Mouse (Mus musculus) G1E (cell line): ENCODE data around the gene Rhoc. TPM values are rescaled to one million over a fixed set of nuclear protein-coding genes. Genes with fewer than 3 reads are reported as not detected.
A peak's percentile ranks its signal among the peaks of the same experiment; 100 is the strongest.

Experiments
- ATAC-seq: 2 replicates; pipeline ENCODE4 v1.8.0; 2016; ENCODE audit warnings: mild to moderate bottlenecking; ENCODE audit not compliant: insufficient number of reproducible peaks, poor library complexity, low FRiP score, severe bottlenecking; ENCODE audit errors: extremely low read depth
- DNase-seq: peaks from one replicate; pipeline ENCODE4 v3.0.0; 2012; ENCODE audit warnings: low spot score
- H3K27me3 ChIP-seq: 2 replicates; pipeline ENCODE4 v1.6.1; 2012; ENCODE audit warnings: mild to moderate bottlenecking, low read length, inconsistent platforms; ENCODE audit not compliant: insufficient read depth
- H3K36me3 ChIP-seq: replicated peaks from 2 replicates; pipeline ENCODE3; 2012; ENCODE audit warnings: mild to moderate bottlenecking, inconsistent platforms
- H3K4me1 ChIP-seq: 2 replicates; pipeline ENCODE4 v1.6.1; 2012; ENCODE audit warnings: low read depth, low read length, inconsistent platforms, mixed read lengths; ENCODE audit not compliant: insufficient read depth
- H3K4me3 ChIP-seq: 2 replicates; pipeline ENCODE4 v1.5.1; 2012; ENCODE audit warnings: low read depth, mild to moderate bottlenecking, inconsistent platforms, low read length, moderate library complexity, mixed read lengths
- H3K9me3 ChIP-seq: replicated peaks from 2 replicates; pipeline ENCODE4 v1.6.1; 2012; ENCODE audit warnings: inconsistent platforms
- CTCF ChIP-seq: IDR thresholded peaks from 2 replicates; pipeline ENCODE4 v1.5.1; 2012; ENCODE audit warnings: low read depth, low read length, inconsistent platforms, mixed read lengths
- GATA1 ChIP-seq: IDR thresholded peaks from 2 replicates; pipeline ENCODE4 v1.6.1; 2012; ENCODE audit warnings: borderline replicate concordance, low read length, inconsistent platforms, mixed read lengths
- GATA2 ChIP-seq: IDR thresholded peaks from 2 replicates; pipeline ENCODE4 v1.6.1; 2012; ENCODE audit warnings: low read depth, low read length, inconsistent platforms, borderline replicate concordance
- POLR2AphosphoS5 ChIP-seq: IDR thresholded peaks from 2 replicates; pipeline ENCODE4 v1.6.1; 2012; ENCODE audit warnings: low read depth, low read length, inconsistent platforms; ENCODE audit not compliant: insufficient replicate concordance
- TAL1 ChIP-seq: conservative IDR thresholded peaks from 2 replicates; pipeline ENCODE4 v1.6.1; 2012; ENCODE audit warnings: low read depth, low read length, inconsistent platforms, mixed read lengths
- polyA plus RNA-seq: library from polyadenylated mRNA; stranded (reverse); fragments of >175 nt; gene quantifications from 2 replicates; pipeline ENCODE4 v1.2.3, GENCODE M21; 2012
- total RNA-seq, 2 experiments: library from RNA; stranded (forward) in 1 of 2; stranded (reverse) in 1 of 2; fragments of 200-1000 nt in 1 of 2; fragments of >200 nt in 1 of 2; fragmentation: Nextera tagmentation in 1 of 2; gene quantifications; 2 replicates each; pipeline ENCODE4 v1.2.3; 2014 to 2017

Rhoc gene
- total and polyA plus RNA-seq, 3 experiments: 1.4 to 5.5 (median 2.2) TPM

DNA sequence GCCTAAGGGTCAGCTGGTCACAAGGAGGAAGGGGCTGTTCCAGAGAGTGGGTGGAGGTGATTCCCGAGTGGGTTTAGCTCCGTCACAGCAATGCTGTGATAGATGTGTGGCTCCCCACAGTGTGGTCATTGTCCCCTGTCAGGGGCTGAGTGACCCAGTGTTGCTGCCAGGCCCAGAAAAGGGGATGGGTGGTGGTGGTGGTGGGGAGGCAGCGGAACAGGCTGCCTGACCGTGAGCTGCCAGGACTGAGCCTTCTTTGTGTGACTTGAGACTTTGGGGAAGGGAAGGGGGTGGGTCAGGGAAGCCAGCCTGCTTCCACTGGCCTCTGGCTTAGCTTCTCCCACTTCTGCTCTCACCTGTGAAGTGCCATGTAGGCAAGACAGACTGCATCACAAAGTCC is 2.8 kb downstream of the Rhoc start:
- Histone ChIP-seq H3K9me3 (no peaks in the 10 kb centered on the region), H3K4me3 (no peak overlapping the region), H3K4me1 (peaks cover 54% of the 10 kb centered on the region), H3K36me3 (peaks cover 49% of the 10 kb centered on the region), H3K27me3 (peaks cover 40% of the 10 kb centered on the region)
- DNase-seq (no peak), ATAC-seq (no peak)
- no peak for TF ChIP-seq POLR2AphosphoS5
- TF ChIP-seq GATA1: no peak
- no peak for TF ChIP-seq TAL1
- no peak for TF ChIP-seq CTCF

DNA sequence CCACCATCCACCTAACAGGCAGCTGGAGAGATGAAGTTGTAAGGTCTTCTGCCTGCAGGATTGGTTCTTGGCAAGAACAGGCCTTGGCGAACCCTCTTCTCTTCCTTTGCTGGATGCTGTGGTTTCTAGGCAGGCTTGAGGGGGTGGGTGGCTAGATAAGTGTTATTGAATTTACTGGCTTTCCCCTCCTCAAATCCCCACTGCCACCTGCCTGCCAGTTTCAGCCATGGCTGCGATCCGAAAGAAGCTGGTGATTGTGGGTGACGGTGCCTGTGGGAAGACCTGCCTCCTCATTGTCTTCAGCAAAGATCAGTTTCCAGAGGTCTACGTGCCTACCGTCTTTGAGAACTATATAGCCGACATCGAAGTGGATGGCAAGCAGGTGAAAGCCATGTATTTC is 3.5 kb downstream of the Rhoc start:
- H3K36me3 ChIP-seq: peaks cover 56% of the 10 kb centered on the region
- peaks cover 37% of the 10 kb centered on the region for H3K27me3 ChIP-seq
- no peak overlapping the region for H3K4me3 ChIP-seq
- no peak for ATAC-seq
- TF ChIP-seq TAL1 (no peak), POLR2AphosphoS5 (no peak), CTCF (no peak), GATA1 (no peak), GATA2 (no peak)
- no peak for DNase-seq
- no peaks in the 10 kb centered on the region for H3K9me3 ChIP-seq
- H3K4me1 ChIP-seq: peaks cover 54% of the 10 kb centered on the region

DNA sequence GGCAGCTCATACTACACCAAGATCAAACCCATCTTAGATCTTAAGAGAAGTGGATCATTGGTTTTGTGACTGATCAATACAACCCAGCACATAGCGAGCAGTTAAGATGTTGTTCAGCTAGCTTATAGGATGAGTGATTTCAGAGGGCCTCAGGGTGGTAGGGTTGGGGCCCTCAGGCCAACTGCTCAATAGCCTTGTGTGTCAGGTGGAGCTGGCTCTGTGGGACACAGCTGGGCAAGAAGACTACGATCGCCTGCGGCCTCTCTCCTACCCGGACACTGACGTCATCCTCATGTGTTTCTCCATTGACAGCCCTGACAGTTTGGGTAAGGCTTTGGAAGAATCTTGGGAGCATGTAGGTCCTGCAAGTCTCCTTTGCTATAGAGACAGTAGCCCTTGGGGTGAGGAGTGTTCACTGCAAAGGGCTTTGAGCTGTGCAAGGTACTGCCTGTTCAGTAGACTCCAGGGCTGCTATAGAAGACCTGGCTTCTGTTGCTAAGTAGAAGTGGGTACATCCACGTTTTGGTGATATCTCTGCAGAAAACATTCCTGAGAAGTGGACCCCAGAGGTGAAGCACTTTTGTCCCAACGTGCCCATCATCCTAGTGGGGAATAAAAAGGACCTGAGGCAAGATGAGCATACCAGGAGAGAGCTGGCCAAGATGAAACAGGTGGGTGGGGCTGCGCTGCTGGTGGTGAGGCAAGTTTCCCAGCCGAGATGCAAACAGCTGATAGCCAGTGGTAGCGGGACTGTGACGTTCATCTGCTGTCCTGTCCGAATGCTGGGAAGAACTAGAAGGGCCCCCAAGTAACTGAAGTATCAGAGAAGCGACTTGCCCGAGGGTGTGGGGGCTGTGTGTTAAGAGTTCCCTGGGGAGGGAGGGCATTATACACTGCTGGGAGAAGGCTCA is 4.4 kb downstream of the Rhoc start:
- ATAC-seq (no peak), DNase-seq (peak; percentile 19)
- Histone ChIP-seq H3K9me3 (no peaks in the 10 kb centered on the region), H3K27me3 (peaks cover 32% of the 10 kb centered on the region), H3K36me3 (peaks cover 65% of the 10 kb centered on the region), H3K4me1 (peaks cover 53% of the 10 kb centered on the region), H3K4me3 (no peak overlapping the region)
- TF ChIP-seq POLR2AphosphoS5 (no peak), GATA1 (no peak), CTCF (no peak), TAL1 (no peak), GATA2 (no peak)

DNA sequence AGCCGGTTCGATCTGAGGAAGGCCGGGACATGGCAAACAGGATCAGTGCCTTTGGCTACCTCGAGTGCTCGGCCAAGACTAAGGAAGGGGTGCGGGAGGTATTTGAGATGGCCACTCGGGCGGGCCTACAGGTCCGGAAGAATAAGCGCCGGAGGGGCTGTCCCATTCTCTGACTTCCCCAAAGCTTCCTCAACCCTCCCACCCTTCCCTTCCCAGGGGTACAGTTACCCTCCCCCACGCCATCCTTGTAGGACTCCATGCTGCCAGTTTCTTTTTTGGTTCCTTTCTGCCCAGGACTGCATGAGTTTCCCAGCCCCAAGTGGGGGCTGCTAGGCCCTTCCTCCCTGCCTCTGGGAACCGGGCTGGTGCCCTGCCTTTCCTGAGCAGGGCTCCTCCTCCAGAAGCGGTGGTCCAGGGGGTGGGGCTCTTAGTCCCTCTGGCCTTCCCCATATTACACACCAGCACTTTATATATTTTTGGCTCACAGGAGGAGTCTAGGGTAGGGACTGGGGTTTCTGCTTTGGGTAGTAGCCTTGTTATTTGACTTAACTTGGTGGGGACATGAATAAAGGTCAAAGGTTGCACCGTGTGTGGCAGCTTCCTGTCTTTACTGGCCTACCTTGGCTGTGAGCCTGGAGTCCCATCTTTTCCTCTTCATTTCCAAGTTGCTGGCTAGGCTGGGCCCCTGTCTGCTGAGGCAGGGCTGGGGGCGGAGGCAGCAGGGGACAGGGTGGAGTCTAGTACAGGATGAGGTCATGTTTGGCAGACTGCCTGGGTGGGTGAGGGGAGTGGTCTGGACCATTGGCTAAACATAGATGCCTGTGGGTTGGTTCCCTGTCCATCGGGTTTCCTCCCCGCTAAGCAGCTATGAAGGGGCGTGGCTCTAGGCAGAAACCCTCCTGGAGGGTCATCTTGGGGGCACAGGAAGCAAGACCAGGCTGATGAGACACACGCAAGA is 6.0 kb downstream of the Rhoc start:
- ATAC-seq (no peak), DNase-seq (peak; percentile 63)
- H3K27me3 ChIP-seq: peaks cover 20% of the 10 kb centered on the region
- H3K4me1 ChIP-seq: peaks cover 42% of the 10 kb centered on the region
- TF ChIP-seq CTCF (no peak), GATA2 (no peak), TAL1 (no peak), GATA1 (no peak), POLR2AphosphoS5 (no peak)
- H3K36me3 ChIP-seq: peaks cover 75% of the 10 kb centered on the region
- no peaks in the 10 kb centered on the region for H3K9me3 ChIP-seq
- H3K4me3 ChIP-seq: no peak overlapping the region; the same call in 1 of the 2 replicates

DNA sequence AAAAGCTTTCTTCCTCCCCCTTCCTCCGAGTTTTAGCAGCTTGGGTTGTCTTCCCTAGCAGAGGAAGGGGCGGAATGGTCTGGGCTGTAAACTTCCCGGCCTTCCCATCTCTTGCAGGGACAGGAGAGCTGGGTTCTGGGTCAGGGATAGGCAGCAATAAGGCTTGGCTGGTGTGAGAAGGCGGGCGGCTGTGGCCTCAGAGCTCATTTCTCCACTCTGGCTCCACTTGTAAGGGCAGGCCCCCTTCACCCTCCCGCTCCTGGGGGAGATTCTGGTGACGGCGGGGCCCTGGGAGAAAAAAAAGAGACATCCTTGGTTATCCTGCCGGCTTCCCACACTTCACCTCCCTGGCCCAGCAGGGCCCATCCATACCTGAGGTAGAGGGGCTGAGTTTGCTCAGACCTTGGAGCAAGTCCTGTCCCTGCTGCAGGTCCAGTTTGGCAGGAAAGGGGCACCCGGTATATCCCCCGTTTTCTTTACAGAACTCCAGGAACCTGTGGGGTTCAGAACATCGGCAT is 6.8 kb downstream of the Rhoc start:
- Histone ChIP-seq H3K27me3 (peaks cover 11% of the 10 kb centered on the region), H3K9me3 (no peaks in the 10 kb centered on the region), H3K36me3 (peaks cover 84% of the 10 kb centered on the region), H3K4me3 (no peak overlapping the region), H3K4me1 (peaks cover 37% of the 10 kb centered on the region)
- no peak for TF ChIP-seq GATA2
- no peak for TF ChIP-seq GATA1
- no peak for TF ChIP-seq TAL1
- TF ChIP-seq POLR2AphosphoS5: no peak
- TF ChIP-seq CTCF: no peak
- DNase-seq: no peak
- ATAC-seq: no peak
